Mouse (Mus musculus): ENCODE results near the gene Zfp219.
A peak's percentile ranks its signal among the peaks of the same experiment; 100 is the strongest.

The Zfp219 gene

DNA sequence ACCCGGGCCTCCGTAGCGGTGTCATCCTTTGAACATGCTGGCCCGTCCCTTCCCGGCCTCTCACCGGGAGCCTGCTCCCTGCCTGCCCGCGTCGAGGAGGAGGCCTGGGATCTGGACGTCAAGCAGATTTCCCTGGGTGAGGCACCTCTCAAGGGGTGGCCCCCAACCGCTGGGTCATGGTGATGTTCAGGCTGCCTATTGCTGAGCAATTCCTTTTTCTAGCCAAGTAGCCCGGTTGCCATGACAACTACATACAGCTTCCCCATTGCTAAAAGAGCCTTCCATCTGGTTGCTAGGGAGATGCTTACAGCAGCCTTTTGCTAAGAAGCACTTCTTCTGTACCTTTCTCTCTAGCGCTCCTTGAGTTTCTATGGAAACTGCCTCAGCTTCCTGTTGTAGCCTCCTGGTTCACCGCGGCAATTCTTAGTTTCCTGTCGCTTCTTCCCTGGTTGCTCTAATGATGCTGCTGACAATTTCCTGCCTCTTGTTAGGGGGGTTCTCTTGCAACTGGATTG, 16.5 kb downstream of the Zfp219 start:
- DNase-seq (ENCODE audit: low read depth, low spot score), result peak; percentile 86

DNA sequence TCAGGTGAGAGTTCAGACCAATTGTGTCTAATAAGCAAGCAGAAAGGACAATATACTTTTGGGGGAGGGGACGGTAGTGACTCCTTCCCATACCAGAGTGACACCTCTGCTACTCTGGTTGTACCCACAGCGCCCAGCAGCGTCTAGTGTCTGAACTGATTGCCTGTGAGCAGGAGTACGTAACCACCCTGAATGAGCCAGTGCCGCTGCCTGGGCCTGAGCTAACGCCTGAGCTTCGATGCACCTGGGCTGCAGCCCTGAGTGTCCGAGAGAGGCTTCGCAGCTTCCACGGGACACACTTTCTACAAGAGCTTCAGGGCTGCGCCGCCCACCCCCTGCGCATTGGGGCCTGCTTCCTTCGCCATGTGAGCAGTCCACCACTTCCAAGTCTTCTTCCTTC, 23.1 kb downstream of the Zfp219 start:
- DNase-seq (ENCODE audit: low read depth, low spot score), result no peak

DNA sequence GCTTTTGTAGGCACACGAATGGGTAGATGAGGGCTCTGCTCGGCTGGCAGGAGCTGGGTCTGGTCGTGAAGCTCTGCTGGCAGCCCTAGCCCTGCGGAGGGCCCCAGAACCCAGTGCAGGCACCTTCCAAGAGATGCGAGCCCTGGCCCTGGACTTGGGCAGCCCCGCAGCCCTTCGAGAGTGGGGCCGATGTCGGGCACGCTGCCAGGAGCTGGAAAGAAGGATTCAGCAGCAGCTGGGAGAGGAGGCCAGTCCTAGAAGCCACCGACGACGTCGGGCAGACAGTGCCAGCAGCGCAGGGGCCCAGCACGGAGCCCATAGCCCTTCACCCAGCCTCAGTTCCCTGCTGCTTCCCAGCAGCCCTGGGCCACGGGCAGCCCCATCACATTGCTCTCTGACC, 23.7 kb downstream of the Zfp219 start:
- DNase-seq (ENCODE audit: low read depth, low spot score), result no peak

DNA sequence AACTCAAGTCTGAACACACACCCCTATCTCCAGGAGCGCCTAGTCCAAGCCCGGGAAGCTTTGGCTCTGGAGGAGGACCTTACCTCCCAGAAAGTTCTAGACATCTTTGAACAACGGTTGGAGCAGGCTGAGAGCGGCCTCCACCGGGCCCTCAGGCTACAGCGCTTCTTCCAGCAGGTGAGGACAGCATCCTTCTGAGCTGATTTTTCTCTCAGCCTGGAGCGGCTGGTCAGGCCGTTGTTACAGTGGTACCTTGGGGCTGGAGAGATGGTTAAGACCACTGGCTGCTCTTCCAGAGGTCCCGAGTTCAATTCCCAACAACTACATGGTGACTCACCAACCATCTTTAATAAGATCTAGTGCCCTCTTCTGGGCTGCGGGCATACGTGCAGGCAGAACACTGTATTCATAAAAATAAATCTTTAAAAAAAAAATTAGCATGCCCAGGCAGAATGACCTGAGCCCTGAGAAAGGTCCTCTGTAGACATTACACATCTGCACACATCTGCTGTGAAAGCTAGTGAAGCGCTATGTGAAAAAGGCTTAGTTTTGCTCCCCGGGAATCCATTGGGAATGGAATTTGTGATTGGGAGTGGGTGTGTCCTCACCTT, 24.2 kb downstream of the Zfp219 start:
- DNase-seq (ENCODE audit: low read depth, low spot score), result no peak

DNA sequence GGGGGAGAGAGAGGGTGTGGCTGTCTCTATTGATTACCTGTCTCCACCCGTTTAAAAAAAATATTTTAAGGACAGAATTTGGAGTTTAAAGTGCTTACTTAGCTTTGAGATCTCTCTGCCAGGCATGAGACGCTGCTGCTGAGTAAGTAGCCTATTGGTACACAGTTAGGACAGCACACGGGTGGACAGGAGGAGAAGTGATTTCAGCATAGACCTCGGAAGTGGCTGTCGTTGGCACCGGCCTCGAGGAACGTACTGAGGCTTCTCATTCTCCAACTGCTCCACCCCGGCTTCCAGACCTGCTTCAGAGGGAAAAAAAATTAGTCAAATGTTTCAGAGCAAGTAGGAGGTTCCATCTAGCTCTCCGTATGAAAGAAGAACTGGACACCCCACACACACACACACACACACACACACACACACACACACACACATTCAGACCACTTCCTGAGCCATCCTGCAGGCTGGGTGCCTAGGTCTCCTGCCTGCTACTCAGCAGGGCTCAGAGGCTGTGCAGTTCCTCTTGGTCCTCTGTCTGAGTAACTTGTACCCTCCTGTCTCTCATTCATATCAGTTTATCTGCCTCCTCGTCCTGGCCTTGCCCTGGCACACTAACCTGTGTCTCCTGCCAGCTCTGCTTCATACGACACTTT, 25.2 kb downstream of the Zfp219 start:
- no peak for DNase-seq (ENCODE audit: low read depth, low spot score)

DNA sequence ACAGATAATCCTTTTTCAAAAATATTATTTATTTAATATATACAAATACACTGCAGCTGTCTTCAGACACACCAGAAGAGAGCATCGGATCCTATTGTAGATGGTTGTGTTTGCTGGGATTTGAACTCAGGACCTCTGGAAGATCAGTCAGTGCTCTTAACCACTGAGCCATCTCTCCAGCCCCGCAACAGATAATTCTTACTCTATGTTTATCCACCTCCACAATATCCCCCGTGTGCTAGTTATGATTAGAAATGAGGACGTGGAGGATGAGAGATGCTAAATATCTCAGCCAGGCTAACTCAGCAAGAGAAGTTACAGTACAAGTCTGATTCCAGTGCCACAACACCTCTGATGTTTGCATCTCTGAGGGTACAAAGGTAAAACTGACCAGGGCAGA, 26.1 kb downstream of the Zfp219 start:
- DNase-seq (ENCODE audit: low read depth, low spot score), result no peak

DNA sequence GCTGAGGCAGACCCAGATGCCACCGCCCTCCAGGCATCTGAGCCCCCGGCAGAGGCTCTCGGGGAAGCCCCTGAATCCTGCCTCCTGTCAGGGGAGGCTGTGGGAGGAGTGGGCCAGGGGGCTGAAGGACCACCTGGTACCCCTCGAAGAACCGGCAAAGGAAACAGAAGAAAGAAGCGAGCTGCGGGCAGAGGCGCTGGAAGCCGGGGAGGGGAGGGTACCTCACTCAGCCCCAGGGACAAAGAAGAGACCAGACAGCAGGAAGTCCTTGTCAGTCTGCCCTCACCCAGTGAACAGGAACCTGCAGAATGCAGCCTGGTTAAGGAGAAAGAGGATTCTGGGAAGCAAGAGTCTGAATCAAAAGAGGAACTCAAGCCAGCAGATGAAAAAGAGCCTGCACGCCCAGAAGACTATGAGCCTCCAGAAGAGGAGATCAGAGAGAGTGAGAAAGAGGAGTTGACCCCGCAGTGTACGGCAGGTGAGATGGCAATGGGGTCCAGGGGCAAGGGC, 31.0 kb downstream of the Zfp219 start:
- no peak for DNase-seq (ENCODE audit: low read depth, low spot score)

DNA sequence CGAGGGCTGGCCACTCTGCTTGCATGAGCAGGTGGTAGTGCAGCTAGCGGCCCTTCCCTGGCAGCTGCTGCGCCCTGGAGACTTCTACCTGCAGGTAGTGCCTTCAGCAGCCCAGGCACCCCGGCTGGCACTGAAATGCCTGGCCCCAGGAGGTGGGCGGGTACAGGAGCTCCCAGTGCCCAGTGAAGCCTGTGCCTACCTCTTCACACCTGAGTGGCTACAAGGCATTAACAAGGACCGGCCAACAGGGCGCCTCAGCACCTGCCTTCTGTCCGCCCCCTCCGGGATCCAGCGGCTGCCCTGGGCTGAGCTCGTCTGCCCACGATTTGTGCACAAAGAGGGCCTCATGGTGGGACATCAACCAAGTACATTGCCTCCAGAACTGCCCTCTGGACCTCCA, 31.8 kb downstream of the Zfp219 start:
- DNase-seq (ENCODE audit: low read depth, low spot score), result no peak

DNA sequence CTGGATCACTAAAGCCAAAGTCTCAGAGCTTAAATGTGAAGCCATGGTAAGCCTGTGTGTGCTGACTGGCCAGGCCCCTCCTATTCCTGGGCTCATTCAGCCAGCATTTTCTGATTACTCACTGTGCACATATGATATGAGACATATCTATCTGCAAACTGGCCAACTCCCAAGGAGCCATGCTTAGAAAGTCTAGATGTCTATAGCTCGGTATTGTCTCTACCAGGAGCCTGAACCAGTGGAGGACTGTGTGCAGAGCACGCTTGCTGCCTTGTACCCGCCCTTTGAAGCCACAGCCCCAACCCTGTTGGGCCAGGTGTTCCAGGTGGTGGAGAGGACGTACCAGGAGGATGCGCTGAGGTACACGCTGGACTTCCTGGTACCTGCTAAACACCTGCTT, 33.4 kb downstream of the Zfp219 start:
- no peak for DNase-seq (ENCODE audit: low read depth, low spot score)

DNA sequence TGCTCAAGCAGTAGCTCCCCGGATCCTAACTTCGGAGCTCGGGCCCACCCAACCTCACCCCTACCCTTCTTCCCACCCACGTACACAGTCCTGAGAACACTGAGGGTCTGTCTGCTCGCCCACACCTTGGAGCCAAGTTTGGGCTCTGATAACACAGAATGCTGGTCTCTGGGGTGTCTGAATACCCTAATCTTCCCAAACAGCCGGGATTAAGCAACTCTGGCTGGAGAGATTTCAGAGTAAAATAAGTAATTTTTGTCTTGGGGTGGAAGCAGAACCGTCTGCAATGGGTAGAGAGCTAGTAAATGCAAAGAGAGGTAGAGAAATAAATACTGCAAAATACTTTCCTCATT, 34.4 kb downstream of the Zfp219 start:
- no peak for DNase-seq (ENCODE audit: low read depth, low spot score)

DNA sequence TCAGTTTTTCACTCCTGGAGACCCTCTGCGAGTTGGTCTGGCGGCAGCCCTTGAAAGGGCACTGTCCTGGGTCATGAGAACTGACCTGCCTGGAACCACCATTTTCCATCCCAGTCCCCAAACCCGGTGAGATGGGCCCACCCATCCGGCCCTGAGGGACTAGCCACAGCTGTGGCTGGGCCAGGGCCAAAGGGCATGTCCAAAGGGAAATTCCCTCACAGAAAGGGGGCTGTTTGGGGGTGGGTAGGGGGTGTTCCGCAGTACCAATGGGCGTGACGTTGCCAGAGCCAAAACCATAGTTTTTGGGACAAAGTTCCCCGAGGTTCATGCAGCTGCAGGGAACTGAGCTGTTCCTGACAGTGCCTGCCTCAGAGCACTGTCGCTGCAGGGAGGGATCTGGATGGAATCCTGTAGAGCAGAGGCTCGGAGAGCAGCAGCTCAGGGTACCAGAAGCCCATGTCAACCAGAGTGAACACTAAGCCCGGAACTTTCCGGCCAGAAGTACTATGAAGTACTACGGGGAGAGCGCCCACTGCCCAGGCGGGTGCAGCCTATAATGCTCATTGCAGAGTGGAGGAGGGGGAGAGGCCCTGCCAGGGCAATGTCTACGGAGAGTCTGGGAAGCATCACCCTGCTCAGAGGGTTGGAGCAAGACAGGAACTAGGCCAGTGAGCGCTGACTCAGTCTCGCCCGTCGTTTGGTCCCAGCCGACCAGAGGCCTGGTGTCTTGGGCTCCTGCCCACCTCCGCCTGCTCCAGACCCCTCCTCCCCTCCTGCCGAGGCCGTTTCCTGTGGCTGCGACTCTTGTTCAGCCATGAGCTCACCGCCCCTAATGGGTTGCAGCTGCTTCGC, 35.0 kb downstream of the Zfp219 start:
- DNase-seq (ENCODE audit: low read depth, low spot score), result no peak

DNA sequence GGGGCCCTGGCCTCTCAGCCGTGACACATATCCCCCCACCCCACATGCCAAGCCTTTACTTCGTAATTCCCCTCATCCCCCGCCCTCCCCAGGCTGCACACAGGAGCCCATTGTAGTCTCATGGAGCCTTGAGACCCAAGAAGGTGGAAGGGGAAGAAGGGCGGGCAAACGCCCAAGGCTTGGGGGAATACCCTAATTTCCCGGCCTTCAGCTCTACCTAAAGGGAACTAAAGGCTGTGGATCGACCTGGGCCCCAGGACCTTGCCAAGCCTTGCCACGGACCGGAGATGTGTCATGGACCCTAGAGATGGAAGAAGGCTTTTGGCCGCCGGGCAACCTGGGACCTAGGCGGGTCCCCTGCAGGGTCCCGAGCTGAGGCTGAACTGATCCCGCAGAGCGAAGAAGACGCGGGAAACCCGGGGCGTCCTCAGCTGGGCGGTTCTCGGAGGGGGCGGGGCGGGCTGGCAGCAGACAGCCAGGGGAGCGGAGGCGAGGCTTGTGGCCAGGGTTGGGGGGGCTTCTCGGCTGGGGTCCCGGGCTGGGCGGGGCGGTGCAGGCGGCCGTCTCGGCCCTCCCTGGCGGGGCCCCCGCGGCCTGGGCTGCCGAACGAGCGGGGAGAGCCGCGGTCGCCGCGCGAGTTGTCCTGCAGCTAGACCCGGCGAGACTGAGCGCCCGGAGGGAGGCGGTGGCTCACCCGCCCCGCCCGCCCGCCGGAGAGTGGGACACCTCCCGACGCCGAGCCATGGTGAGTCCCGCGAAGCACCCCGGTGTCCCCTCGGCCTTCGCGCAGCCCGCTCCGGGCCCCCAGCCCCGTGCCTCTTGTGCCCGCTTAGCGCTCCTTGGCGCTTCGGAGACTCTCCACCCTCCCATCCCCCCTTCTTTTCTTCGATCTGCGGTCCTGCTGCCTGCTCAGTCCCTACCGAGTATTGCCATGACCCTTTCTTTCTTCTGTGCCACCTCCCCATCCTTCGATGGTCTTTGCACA, 36.0 kb downstream of the Zfp219 start, which contains the start of gene Arhgef40:
Gene Arhgef40 (plus strand): TSS at position 473 of the 985 bp plus-strand sequence.
- DNase-seq (ENCODE audit: low read depth, low spot score), result peak; percentile 39

DNA sequence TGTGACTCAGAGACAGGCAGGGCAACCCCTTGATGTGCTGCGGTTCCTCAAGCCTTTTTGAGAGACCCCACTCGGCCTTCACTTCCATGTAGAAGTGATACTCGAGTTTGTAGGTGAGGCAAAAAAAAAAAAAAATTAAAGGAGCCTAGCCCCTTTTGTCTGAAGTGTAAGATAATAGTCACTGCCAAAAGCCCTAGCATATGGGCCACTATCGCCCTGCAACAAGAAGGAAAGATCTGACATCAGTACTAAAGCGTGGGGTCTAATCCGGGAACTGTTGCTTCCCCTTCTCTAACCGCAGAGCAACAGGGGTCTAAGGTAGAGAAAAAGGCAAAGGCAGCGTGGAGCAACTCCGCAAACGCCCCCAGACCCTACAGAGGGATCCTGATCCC, 36.7 kb downstream of the Zfp219 start:
- DNase-seq (ENCODE audit: low read depth, low spot score), result no peak

DNA sequence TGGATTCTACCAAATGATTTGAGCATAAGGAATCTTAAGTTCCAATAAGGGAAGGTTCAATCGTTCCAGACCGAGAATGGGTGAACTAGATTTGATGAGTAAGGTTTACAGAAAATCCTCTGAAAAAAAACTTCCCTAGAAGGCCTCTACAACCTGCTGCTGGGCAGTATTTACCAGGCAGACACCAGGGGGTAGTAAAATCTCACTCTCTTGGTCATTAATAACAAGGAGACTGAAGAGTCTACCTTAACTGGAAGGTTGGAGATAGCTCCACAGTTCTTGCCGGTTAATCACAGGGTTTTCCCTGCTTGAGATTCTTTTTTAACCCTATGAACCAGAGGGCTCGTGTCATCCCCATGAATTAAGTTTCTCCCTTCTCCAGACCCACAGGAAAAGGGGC, 37.3 kb downstream of the Zfp219 start:
- DNase-seq (ENCODE audit: low read depth, low spot score), result no peak

DNA sequence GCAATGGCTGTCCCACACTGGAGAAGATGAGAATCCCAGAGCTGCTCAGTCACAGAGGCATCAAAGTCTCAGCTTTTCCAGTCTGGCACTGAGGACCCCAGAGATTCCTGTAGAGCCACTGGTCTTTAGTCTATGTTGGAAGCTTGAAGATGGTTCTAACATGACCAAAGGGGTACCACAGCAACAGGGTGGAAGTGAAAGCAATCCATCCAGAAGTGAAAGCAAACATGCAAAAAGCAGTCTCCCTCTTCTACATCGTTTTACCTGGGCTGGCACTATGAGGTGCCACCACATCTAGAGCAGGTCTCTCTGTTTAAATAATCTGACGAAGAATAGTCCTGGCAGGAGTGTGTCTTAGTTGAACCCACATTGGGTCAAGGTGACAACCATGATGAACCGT, 41.3 kb downstream of the Zfp219 start:
- DNase-seq (ENCODE audit: low read depth, low spot score), result no peak

DNA sequence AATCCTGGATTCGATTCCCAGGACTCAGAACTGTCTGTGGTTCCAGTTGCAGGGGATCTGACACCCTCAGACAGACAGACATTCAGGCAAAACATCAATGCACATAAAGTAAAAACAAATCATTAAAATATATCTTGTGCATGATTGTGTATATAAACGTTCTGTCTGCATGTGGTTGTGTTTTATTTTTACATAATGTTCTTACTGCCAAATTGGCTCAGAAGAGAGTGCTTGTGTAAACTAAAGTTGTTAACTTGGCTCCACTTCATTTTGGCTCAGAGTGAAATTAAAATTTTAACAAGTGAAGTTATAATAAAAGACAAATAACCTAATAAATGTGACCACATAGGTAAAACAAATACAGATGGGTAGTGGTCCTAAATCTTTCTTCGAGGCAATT, 53.1 kb downstream of the Zfp219 start:
- DNase-seq (ENCODE audit: low read depth, low spot score), result no peak

DNA sequence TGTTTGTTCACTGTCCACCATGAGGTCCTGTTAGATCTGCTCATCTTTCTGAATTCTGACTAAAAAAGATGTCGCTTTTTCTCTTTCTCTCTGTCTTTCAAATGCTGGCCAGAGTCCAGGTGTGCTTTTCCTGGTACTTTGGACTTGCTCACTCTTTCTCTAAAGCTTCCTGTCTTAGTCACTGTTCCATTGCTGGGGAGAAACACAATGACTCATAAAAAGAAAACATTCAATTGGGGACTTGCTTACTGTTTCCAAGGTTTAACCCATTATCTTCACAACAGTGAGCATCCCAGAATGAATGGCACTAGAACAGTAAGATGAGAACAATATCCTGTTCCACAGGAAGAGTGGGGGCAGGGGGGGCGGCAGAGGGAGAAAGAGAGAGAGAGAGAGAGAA, 60.2 kb downstream of the Zfp219 start:
- DNase-seq (ENCODE audit: low read depth, low spot score), result no peak
